Mouse (Mus musculus): ENCODE results near the gene Myo18a. TPM values are rescaled to one million over a fixed set of nuclear protein-coding genes. Genes with fewer than 3 reads are reported as not detected.
A peak's percentile ranks its signal among the peaks of the same experiment; 100 is the strongest.
"Not testable (repeated sequence)": the region's sequence is repeated elsewhere in the genome, so short reads cannot be mapped to it uniquely, and the experiment has no call there.

The Myo18a gene
- polyA plus RNA-seq (2016; fragmentation: Nextera tagmentation; extraction: Ambion mirVana) = 29.7 and 32.9 TPM in 2 replicates

DNA sequence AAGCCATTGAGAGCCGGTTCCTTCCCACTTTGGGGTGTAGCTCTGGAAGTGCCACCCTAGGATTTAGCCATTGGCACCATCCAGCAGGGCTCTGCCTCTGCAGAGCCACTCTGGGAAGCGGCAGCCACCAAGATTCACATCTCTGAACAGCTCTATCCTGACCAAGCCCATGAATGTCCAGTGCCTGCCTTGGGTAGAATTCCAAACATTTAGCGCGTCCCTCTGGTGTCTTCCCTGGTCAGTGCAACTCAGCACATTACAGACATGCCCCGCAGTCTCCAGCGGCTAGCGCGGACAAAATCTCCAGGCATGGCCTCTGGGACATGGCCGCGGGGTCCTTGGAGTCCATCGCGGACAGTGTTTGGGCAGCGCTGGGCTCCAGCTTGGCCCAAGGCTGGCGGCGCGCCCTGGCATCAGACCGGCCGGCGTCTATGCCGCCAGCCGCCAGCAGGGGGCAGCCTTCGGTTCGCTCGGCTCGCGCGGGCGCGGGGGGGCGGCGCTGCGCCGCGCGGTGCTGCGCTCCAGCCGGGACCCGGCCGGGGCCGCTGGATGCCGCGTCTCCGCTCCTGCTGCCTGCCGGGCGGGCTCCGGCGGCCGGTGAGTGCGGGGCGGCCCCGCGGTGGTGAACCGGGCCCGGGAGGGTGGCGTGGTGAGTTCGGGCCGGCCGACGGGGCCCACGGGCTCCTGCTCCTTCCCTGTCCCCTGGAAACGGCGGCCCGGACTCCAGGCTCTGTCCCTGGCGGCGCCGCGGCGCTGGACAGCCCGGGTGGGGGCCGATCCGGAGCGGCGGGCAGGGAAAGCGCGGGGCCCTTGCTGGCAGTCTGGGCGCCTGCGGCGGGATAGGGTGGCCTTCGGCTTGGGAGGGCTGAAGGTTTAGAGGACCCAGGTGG, at the start of gene Myo18a:
Myo18a (plus strand) TSS at position 464 of the 890 bp plus-strand sequence.
- 2% methylated on average over 78 of the region's 79 CpGs for WGBS
- no peaks in the 10 kb centered on the region for H3K36me3 ChIP-seq
- peak; percentile 88 for DNase-seq (ENCODE audit: low spot score)
- peaks cover 55% of the 10 kb centered on the region for H3K4me1 ChIP-seq (replicated peaks)
- H3K27ac ChIP-seq = peak within 1 kb of the TSS; percentile 99
- peak within 1 kb of the TSS; percentile 98 for H3K4me3 ChIP-seq
- H3K27me3 ChIP-seq (ENCODE audit: insufficient read depth, poor library complexity, severe bottlenecking) = peaks cover 15% of the 10 kb centered on the region
- no peaks in the 10 kb centered on the region for H3K9me3 ChIP-seq

GRCm38 (mm10) chr11:77713736-77714135, 49.3 kb upstream of the Myo18a start:
- H3K4me1 ChIP-seq (replicated peaks) = no peaks in the 10 kb centered on the region
- H3K27me3 ChIP-seq (ENCODE audit: insufficient read depth, poor library complexity, severe bottlenecking) = no peaks in the 10 kb centered on the region
- H3K36me3 ChIP-seq = peaks cover 55% of the 10 kb centered on the region
- no peak overlapping the region for H3K27ac ChIP-seq
- WGBS = 96% methylated on average over 3 of the region's 3 CpGs
- no peak for DNase-seq (ENCODE audit: low spot score)
- no peaks in the 10 kb centered on the region for H3K9me3 ChIP-seq
- no peak overlapping the region for H3K4me3 ChIP-seq

GRCm38 (mm10) chr11:77719055-77719454, 44.0 kb upstream of the Myo18a start:
- no peak overlapping the region for H3K4me3 ChIP-seq
- H3K27me3 ChIP-seq (ENCODE audit: insufficient read depth, poor library complexity, severe bottlenecking) = no peaks in the 10 kb centered on the region
- H3K36me3 ChIP-seq = peaks cover 23% of the 10 kb centered on the region; the same call in 1 of the 2 replicates
- no peak for DNase-seq (ENCODE audit: low spot score)
- no peaks in the 10 kb centered on the region for H3K9me3 ChIP-seq
- no peak overlapping the region for H3K27ac ChIP-seq
- H3K4me1 ChIP-seq (replicated peaks) = no peaks in the 10 kb centered on the region
- 97% methylated on average over 2 of the region's 2 CpGs for WGBS

- WGBS = 87% methylated on average over 4 of the region's 4 CpGs
- Histone ChIP-seq H3K9me3 (no peaks in the 10 kb centered on the region), H3K36me3 (peaks cover 21% of the 10 kb centered on the region; the same call in 1 of the 2 replicates), H3K27ac (no peak overlapping the region), H3K27me3 (ENCODE audit: insufficient read depth, poor library complexity, severe bottlenecking) (no peaks in the 10 kb centered on the region), H3K4me3 (no peak overlapping the region), H3K4me1 (replicated peaks) (peaks cover 8% of the 10 kb centered on the region)
- DNase-seq (ENCODE audit: low spot score) = no peak
These were observed 41.7 kb upstream of the Myo18a start for GRCm38 (mm10) chr11:77721389-77721788.

- WGBS = 80% methylated on average over 7 of the region's 7 CpGs
- no peaks in the 10 kb centered on the region for H3K27me3 ChIP-seq (ENCODE audit: insufficient read depth, poor library complexity, severe bottlenecking)
- H3K4me1 ChIP-seq (replicated peaks) = peaks cover 19% of the 10 kb centered on the region
- H3K4me3 ChIP-seq = no peak overlapping the region
- no peaks in the 10 kb centered on the region for H3K36me3 ChIP-seq
- no peak for DNase-seq (ENCODE audit: low spot score)
- no peaks in the 10 kb centered on the region for H3K9me3 ChIP-seq
- no peak overlapping the region for H3K27ac ChIP-seq
These were observed 38.3 kb upstream of the Myo18a start for GRCm38 (mm10) chr11:77724766-77725165.

- 46% methylated on average over 7 of the region's 7 CpGs for WGBS
- no peak within 1 kb of the TSS for H3K4me3 ChIP-seq
These were observed 37.9 kb upstream of the Myo18a start, which contains the start of gene Cryba1 for GRCm38 (mm10) chr11:77725183-77725582. Gene Cryba1 (minus strand): TSS chr11:77725283.

DNA sequence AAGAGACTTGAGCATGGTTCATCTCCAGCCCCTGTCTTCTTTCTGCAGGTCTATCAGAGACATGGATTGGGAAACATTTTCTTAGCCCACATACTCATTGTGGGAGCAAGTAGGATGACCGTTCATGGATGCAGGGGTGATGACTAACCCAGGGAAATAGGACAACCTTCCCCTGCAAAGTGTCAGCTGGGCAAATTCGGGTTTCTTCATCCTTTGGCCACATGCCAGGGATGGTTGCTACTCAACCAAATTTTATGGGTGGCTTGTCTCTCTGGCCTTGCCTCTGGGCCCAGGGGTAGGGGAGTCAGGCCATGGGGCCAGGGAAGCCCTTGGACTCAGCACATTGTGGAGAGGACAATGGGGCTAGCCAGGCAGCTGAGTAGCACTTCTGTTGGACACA, 34.5 kb upstream of the Myo18a start:
- Histone ChIP-seq H3K4me3 (no peak overlapping the region), H3K36me3 (no peaks in the 10 kb centered on the region), H3K9me3 (no peaks in the 10 kb centered on the region), H3K27me3 (ENCODE audit: insufficient read depth, poor library complexity, severe bottlenecking) (no peaks in the 10 kb centered on the region), H3K27ac (peak overlapping the region; percentile 47; the same call in 1 of the 2 replicates), H3K4me1 (replicated peaks) (peaks cover 19% of the 10 kb centered on the region)
- no peak for DNase-seq (ENCODE audit: low spot score)
- 54% methylated on average over 2 of the region's 2 CpGs for WGBS

More at GRCm38 (mm10) chr11:77725183-77725582, 37.9 kb upstream of the Myo18a start, which contains the start of gene Cryba1:
- Histone ChIP-seq H3K36me3 (no peaks in the 10 kb centered on the region), H3K9me3 (no peaks in the 10 kb centered on the region), H3K27ac (no peak within 1 kb of the TSS; the same call in 1 of the 2 replicates), H3K4me1 (replicated peaks) (peaks cover 19% of the 10 kb centered on the region), H3K27me3 (ENCODE audit: insufficient read depth, poor library complexity, severe bottlenecking) (no peaks in the 10 kb centered on the region)
- DNase-seq (ENCODE audit: low spot score) = no peak

DNA sequence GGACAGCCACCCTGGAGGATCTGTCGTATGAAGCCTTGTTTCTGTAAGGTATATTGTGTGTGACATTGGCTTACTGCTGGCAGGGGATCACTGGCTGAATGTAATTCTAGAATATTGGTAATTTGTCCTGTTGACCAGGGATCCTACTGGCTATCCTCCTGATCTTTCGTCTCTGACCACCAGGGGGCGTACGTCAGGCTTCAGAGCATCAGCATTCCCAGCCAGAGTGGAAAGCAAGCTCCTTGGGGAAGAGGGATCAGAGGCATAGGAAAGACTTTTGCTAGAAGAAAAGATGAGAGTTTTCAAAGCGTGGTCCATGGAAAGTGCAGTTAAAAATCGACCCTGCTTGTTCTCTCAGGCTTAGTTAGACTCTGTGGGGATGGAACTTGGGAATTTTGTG, 25.8 kb upstream of the Myo18a start:
- DNase-seq (ENCODE audit: low spot score) = peak; percentile 86
- Histone ChIP-seq H3K4me1 (replicated peaks) (no peaks in the 10 kb centered on the region), H3K27ac (no peak overlapping the region), H3K4me3 (no peak overlapping the region), H3K9me3 (no peaks in the 10 kb centered on the region), H3K36me3 (no peaks in the 10 kb centered on the region), H3K27me3 (ENCODE audit: insufficient read depth, poor library complexity, severe bottlenecking) (no peaks in the 10 kb centered on the region)
- WGBS = 1% methylated on average over 6 of the region's 6 CpGs

- Histone ChIP-seq H3K4me3 (no peak overlapping the region), H3K27me3 (ENCODE audit: insufficient read depth, poor library complexity, severe bottlenecking) (no peaks in the 10 kb centered on the region), H3K27ac (no peak overlapping the region), H3K36me3 (no peaks in the 10 kb centered on the region), H3K9me3 (no peaks in the 10 kb centered on the region), H3K4me1 (replicated peaks) (peaks cover 8% of the 10 kb centered on the region; the same call in 1 of the 2 replicates)
- 54% methylated on average over 7 of the region's 7 CpGs for WGBS
- DNase-seq (ENCODE audit: low spot score) = no peak
These were observed 24.5 kb upstream of the Myo18a start for GRCm38 (mm10) chr11:77738555-77738954.

DNA sequence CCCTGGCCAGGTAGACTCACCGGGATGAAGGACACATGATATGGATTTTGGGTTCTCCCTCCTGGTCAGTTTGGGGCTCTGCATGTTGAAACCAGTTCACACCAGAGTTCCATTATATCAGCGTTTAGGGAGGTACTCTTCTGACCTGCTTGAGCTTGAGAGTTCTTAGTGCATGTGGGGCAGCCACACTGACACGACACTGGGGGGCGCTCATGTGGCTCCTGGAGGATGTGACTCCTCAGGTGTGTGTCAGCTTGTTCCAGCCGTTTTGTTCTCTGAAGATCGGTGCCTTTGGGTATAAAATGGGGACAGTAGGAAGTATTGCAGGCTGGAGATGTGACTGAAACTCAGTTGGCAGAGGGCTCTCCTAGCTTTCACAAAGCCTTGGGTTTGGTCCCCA, 19.1 kb upstream of the Myo18a start:
- Histone ChIP-seq H3K27me3 (ENCODE audit: insufficient read depth, poor library complexity, severe bottlenecking) (no peaks in the 10 kb centered on the region), H3K4me1 (replicated peaks) (peaks cover 8% of the 10 kb centered on the region; the same call in 1 of the 2 replicates), H3K4me3 (no peak overlapping the region), H3K36me3 (no peaks in the 10 kb centered on the region), H3K9me3 (no peaks in the 10 kb centered on the region), H3K27ac (no peak overlapping the region)
- 39% methylated on average over 6 of the region's 6 CpGs for WGBS
- no peak for DNase-seq (ENCODE audit: low spot score)

DNA sequence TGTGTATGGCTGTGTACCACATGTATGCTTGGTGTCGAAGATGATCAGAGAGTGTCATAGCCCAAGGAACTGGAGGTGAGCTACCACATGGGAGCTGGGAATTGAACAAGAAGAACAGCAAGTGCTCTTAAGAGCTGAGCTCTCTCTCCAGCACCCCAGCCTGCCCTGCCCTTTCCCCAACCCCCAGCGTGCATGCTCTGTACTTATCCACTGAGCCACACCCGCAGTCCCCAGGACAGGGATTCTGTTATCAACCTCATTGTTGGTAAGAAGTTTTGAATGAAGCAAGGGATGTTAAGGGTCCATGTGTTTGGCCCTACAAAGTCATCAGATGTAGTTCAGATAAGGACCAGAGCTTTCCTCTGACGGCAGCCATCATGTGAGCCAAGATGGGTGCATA, 16.4 kb upstream of the Myo18a start:
- H3K27ac ChIP-seq = no peak overlapping the region
- H3K27me3 ChIP-seq (ENCODE audit: insufficient read depth, poor library complexity, severe bottlenecking) = no peaks in the 10 kb centered on the region
- no peak overlapping the region for H3K4me3 ChIP-seq
- no peaks in the 10 kb centered on the region for H3K9me3 ChIP-seq
- H3K36me3 ChIP-seq = no peaks in the 10 kb centered on the region
- DNase-seq (ENCODE audit: low spot score) = no peak
- WGBS = 91% methylated on average over 4 of the region's 4 CpGs
- H3K4me1 ChIP-seq (replicated peaks) = peaks cover 8% of the 10 kb centered on the region; the same call in 1 of the 2 replicates

DNA sequence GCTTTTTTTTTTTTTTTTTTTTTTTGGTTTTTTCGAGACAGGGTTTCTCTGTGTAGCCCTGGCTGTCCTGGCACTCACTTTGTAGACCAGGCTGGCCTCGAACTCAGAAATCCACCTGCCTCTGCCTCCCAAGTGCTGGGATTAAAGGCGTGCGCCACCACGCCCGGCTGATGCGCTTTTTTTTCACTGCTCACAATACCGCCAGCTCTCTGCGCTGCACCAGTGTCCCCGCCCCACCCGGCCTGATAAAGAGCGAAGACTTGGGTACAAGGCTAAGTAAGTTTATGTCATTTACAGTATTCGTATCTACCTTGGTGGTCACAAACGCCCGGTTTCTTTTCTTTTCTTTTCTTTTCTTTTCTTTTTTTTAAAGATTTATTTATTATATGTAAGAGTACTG, 15.9 kb upstream of the Myo18a start:
- H3K4me3 ChIP-seq; H3K27me3 ChIP-seq (ENCODE audit: insufficient read depth, poor library complexity, severe bottlenecking); H3K4me1 ChIP-seq (replicated peaks); H3K36me3 ChIP-seq; H3K9me3 ChIP-seq; DNase-seq (ENCODE audit: low spot score); H3K27ac ChIP-seq: not testable (repeated sequence)
- 95% methylated on average over 14 of the region's 15 CpGs for WGBS

DNA sequence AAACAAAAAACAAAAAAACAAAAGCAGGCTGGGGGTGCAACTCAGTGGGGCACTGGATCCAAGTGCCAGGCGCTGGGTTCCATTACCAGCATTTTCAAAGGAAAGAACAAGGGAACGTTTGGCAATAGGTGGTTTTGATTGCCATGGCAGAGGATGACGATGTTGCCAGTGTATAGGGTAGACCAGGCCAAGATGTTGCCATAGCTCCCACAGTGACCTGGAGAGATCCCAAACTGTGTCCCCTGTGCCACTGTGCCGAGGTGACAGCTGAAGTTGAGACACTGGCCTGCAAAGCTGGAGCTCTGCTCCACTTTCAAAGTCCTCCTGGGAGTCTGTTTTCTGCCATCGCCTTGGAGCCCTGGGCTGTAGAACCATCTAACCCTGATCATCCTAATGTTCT, 14.1 kb upstream of the Myo18a start:
- no peak overlapping the region for H3K4me3 ChIP-seq
- DNase-seq (ENCODE audit: low spot score) = no peak
- no peak overlapping the region for H3K27ac ChIP-seq
- no peaks in the 10 kb centered on the region for H3K9me3 ChIP-seq
- H3K36me3 ChIP-seq = no peaks in the 10 kb centered on the region
- no peaks in the 10 kb centered on the region for H3K27me3 ChIP-seq (ENCODE audit: insufficient read depth, poor library complexity, severe bottlenecking)
- H3K4me1 ChIP-seq (replicated peaks) = no peaks in the 10 kb centered on the region
- 87% methylated on average over 5 of the region's 5 CpGs for WGBS

Measured in hindbrain, embryonic 10.5 days (tissue).